Mouse (Mus musculus): ENCODE measurements around the gene Tra2a. TPM values are rescaled to one million over a fixed set of nuclear protein-coding genes. Genes with fewer than 3 reads are reported as not detected.

Gene Tra2a
- total RNA-seq (2023) = 100 to 1,000 TPM; 188 to 208 TPM

DNA sequence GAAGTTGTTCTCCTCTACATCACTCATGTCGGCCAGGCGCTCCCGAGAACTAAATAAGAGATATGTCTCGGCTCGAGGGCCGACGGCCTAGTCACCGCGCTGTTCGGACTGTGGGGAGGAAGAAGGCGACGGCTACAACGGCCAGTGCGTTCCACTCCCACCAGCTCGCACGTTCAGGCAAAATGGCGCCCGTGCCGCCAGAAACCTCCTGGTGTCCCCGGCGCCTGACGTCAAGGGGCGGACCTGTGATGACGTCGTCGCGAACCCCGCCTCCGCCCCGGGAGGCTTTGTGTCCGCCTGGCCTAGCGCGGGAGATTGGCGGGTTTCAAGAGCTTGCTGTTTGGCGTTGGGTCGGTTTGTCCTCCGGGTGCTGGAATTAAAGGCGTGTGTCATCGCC is at the start of gene Tra2a:
Gene Tra2a, minus strand, starts transcription at position 187 of the 397 bp plus-strand sequence.

DNA sequence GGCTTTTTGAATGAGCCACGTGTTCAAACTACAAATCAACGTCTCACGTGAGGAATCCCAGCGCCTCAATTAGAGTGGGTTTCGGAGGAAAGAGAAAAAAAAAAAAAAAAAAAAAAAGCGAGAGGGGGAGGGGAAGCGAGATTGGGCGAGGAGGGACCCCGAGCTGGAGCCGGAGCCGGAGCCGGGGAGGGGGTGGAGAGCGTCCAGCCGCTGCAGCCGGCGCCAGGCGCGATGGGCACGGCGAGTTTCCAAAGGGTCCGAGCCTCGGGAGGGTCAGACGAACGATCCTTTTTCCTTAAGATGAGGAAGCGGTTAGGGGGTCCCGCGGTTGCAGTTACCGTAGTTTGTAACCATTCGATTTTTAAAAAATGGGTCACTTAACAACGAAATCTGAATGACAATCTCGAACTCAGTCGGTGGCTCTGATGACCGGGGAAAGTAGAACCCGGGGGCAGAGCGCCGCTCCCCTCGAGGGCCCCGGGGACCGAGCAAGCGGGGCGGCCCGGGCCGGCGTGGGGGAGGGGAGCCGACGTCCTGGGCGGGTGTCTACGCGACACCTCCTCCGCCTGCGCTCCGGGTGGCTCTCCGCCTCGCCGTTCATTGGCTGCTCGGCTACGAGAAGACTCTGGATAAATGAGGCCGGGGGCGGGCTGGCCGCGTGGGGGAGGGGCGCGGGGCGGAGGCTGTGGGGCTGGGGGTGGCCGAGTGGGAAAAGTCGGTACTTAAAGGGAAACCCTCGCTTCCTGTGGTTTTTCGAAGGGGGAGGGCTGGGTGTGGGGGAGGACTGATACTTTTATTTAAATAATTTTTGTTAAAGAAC is 48.7 kb downstream of the Tra2a start, which contains the start of gene Igf2bp3:
Gene Igf2bp3, minus strand, starts transcription at position 30 of the 820 bp plus-strand sequence.

Other genes with a start within 250 kb of the Tra2a start
- gene Gpnmb, start 227.5 kb downstream of the Tra2a start, total RNA-seq (2023) = 1 to 10 TPM; 1.7 to 1.8 TPM
- gene Malsu1, start 190.2 kb downstream of the Tra2a start, total RNA-seq (2023) = 10 to 100 TPM; 46.0 to 51.9 TPM
- under 1 TPM in 1 of 2 experiments, not detected in 1; 0.38 TPM for gene Igf2bp3, start 49.1 kb downstream of the Tra2a start, total RNA-seq (2023)
- gene Ccdc126, start 55.2 kb upstream of the Tra2a start, total RNA-seq (2023) = 1 to 10 TPM; 6.5 to 8.0 TPM
- 1 to 10 TPM; 2.4 to 3.1 TPM for gene Fam221a, start 103.7 kb upstream of the Tra2a start, total RNA-seq (2023)
- gene Stk31, start 131.6 kb upstream of the Tra2a start, total RNA-seq (2023) = not detected